Mouse (Mus musculus) E14TG2a.4 (cell line): ENCODE results near the gene Zcchc4.

Experiments used
- CTCF ChIP-seq: conservative IDR thresholded peaks from 2 replicates; pipeline ENCODE4 v1.5.1; 2014; ENCODE audit warnings: low read length
- NANOG ChIP-seq: IDR thresholded peaks from 2 replicates; pipeline ENCODE4 v1.6.1; 2014; ENCODE audit warnings: borderline replicate concordance, low read length, mixed read lengths
- POU5F1 ChIP-seq: IDR thresholded peaks from 2 replicates; pipeline ENCODE4 v1.6.1; 2014; ENCODE audit warnings: low read length, borderline replicate concordance

DNA sequence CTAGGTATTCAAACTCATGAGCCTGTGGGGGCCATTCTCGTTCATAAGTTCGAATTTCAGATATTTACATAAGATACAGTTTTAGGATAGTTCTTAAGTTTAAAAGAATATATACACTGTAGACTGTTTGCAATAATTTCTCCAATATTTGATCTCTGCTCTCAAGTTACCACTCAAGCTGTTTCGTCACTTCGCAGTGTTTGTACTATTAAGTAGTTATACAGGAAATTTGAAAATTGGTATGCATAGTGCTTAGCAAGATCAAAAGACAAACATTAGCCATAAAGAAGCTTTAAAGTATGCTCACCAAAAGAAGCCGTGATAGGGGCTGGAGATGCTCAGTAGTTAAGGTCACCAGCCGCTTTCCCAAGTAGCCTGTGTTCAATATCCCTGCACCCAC is 19.2 kb upstream of the Zcchc4 start:
- no peak for TF ChIP-seq CTCF
- no peak for TF ChIP-seq POU5F1
- no peak for TF ChIP-seq NANOG
